Mouse (Mus musculus): ENCODE data around the gene Fam227a. TPM values are rescaled to one million over a fixed set of nuclear protein-coding genes. Genes with fewer than 3 reads are reported as not detected.

Fam227a gene
- polyA plus RNA-seq, 1 experiment from 2014 or later = 2.5 TPM

DNA sequence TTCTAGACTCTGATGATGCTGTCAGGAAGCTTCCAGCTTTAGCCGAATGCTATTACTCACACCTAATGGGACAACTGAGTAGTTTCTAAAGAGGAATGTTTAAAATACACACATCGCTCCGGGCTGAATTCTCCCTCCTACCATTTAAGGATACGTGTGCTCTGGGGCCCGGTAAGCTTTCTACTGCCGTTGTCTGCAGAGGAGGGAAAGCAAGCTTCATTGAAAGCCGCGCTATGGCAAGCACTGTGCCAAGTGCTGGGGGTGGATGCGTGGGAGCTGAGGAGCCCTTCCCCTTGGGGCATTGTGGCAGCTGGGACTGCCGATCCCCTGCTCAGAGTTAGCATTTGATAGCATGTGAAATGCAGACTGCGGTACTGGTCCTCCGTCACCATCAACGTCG, 2.3 kb downstream of the Fam227a start:
- H3K9ac ChIP-seq (replicated peaks) = no peak overlapping the region
- H3K4me2 ChIP-seq = no peak overlapping the region
- no peak overlapping the region for H3K27ac ChIP-seq
- no peak overlapping the region for H3K4me3 ChIP-seq (replicated peaks)
- WGBS = 95% methylated on average over 14 of the region's 14 CpGs
- H3K9me3 ChIP-seq = 0 out of 2 replicates have a peak, but pooled peaks cover 2% of the 10 kb centered on the region
- H3K4me1 ChIP-seq (replicated peaks) = peaks cover 6% of the 10 kb centered on the region
- H3K36me3 ChIP-seq = peaks cover 3% of the 10 kb centered on the region; the same call in 1 of the 2 replicates
- no peaks in the 10 kb centered on the region for H3K27me3 ChIP-seq
- ATAC-seq (ENCODE audit: insufficient number of reproducible peaks, insufficient read depth, low FRiP score, low TSS enrichment, low read depth) = no peak

DNA sequence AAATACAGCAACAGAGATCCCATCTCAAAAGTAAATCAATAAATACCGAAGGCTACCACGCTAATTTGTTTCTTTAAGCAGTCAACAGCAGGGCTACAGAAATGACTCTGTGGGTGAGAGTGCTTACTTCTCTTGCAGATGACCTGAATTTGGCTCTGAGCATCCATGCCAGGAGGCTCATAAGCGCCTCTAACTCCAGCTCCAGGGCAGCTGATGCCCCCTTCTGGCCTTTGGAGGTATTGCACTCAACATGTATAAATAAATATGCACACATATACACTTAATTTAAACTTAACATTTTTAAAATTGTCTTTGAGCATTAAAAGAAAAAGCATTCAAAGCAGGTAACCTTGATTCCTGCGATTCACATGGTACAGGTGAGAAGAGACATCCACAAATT, 7.3 kb downstream of the Fam227a start:
- H3K4me3 ChIP-seq (replicated peaks) = no peak overlapping the region
- H3K27me3 ChIP-seq = no peaks in the 10 kb centered on the region
- H3K4me1 ChIP-seq (replicated peaks) = no peaks in the 10 kb centered on the region
- no peak overlapping the region for H3K4me2 ChIP-seq
- H3K27ac ChIP-seq = no peak overlapping the region
- WGBS = 79% methylated on average over 4 of the region's 4 CpGs
- ATAC-seq (ENCODE audit: insufficient number of reproducible peaks, insufficient read depth, low FRiP score, low TSS enrichment, low read depth) = no peak
- H3K36me3 ChIP-seq = peaks cover 16% of the 10 kb centered on the region
- H3K9ac ChIP-seq (replicated peaks) = no peak overlapping the region
- no peaks in the 10 kb centered on the region for H3K9me3 ChIP-seq

DNA sequence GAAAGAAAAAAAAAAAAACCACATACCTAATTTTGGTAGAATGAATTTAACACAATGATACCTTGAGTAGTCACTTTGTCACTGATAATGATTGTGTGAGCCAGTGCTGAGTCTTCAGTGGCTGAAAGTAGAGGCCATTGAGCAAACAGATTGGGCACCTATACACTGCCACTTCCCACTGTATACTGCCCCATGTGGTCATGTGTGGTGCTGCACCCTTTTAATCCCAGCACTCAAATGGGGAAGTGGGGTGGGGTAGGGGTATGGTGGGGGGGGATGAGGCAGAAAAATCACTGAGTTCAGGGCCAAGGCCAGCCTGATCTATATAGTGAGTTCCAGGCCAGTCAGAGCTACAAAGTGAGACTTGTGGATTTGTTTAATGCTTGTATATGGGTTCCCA, 8.2 kb downstream of the Fam227a start:
- Histone ChIP-seq H3K4me1 (replicated peaks) (no peaks in the 10 kb centered on the region), H3K9ac (replicated peaks) (no peak overlapping the region), H3K27me3 (no peaks in the 10 kb centered on the region), H3K9me3 (no peaks in the 10 kb centered on the region), H3K36me3 (peaks cover 16% of the 10 kb centered on the region), H3K4me2 (no peak overlapping the region), H3K4me3 (replicated peaks) (no peak overlapping the region), H3K27ac (no peak overlapping the region)
- no peak for ATAC-seq (ENCODE audit: insufficient number of reproducible peaks, insufficient read depth, low FRiP score, low TSS enrichment, low read depth)

GRCm38 (mm10) chr15:79648130-79648529, 10.6 kb downstream of the Fam227a start:
- Histone ChIP-seq H3K4me3 (replicated peaks) (no peak overlapping the region), H3K4me1 (replicated peaks) (no peaks in the 10 kb centered on the region), H3K4me2 (no peak overlapping the region), H3K27me3 (no peaks in the 10 kb centered on the region), H3K27ac (no peak overlapping the region), H3K36me3 (peaks cover 21% of the 10 kb centered on the region), H3K9ac (replicated peaks) (0 out of 2 replicates have a peak overlapping the region, but pooled peaks have one; percentile 12), H3K9me3 (no peaks in the 10 kb centered on the region)
- no peak for ATAC-seq (ENCODE audit: insufficient number of reproducible peaks, insufficient read depth, low FRiP score, low TSS enrichment, low read depth)
- 87% methylated on average over 12 of the region's 12 CpGs for WGBS

DNA sequence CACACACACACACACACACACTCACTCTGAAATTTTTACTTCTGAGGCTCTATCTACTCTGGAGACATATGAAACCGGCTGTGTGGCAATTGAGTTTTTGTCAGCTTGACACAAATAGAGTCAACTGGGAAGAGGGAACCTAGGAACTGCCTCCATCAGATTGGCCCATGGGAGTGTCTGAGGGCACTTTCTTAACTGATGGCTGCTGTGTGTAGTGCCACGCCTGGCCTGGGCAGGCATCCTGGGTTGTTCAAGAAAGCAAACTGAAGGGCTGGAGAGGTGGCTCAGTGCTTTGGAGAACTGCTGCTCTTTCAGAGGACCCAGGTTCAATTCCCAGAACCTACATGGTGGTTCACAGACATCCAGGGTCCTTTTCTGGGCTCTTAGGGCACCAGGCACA, 13.3 kb downstream of the Fam227a start:
- ATAC-seq (ENCODE audit: insufficient number of reproducible peaks, insufficient read depth, low FRiP score, low TSS enrichment, low read depth) = no peak
- no peak overlapping the region for H3K9ac ChIP-seq (replicated peaks)
- no peak overlapping the region for H3K4me2 ChIP-seq
- no peaks in the 10 kb centered on the region for H3K27me3 ChIP-seq
- 81% methylated on average over 2 of the region's 2 CpGs for WGBS
- no peaks in the 10 kb centered on the region for H3K4me1 ChIP-seq (replicated peaks)
- H3K4me3 ChIP-seq (replicated peaks) = no peak overlapping the region
- no peak overlapping the region for H3K27ac ChIP-seq
- no peaks in the 10 kb centered on the region for H3K9me3 ChIP-seq
- H3K36me3 ChIP-seq = peaks cover 23% of the 10 kb centered on the region

- H3K27me3 ChIP-seq = no peaks in the 10 kb centered on the region
- H3K4me3 ChIP-seq (replicated peaks) = no peak overlapping the region
- H3K9me3 ChIP-seq = no peaks in the 10 kb centered on the region
- H3K4me1 ChIP-seq (replicated peaks) = no peaks in the 10 kb centered on the region
- H3K9ac ChIP-seq (replicated peaks) = no peak overlapping the region
- 71% methylated on average over 12 of the region's 12 CpGs for WGBS
- no peak for ATAC-seq (ENCODE audit: insufficient number of reproducible peaks, insufficient read depth, low FRiP score, low TSS enrichment, low read depth)
- peaks cover 32% of the 10 kb centered on the region for H3K36me3 ChIP-seq
- no peak overlapping the region for H3K4me2 ChIP-seq
- no peak overlapping the region for H3K27ac ChIP-seq
These were observed 17.5 kb downstream of the Fam227a start for GRCm38 (mm10) chr15:79641135-79641817.

DNA sequence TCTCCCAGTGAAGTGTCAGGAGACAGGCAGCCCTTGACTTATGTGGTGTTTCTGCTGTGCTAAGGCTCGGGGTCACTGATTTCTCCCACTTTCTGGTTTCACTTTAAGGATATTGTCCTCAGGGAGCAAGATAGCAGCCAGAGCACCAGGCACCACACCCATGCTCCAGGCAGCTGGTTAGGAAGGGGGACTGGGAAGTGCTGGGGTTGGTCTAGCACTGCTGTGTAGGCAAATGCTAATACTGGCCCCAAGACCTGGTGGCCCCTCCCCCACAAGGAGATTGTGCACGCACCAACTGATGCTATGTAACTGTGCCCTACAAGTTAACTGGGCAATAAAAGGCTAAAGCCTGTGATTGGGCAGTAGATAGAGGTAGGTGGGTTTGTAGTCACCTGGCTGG, 28.3 kb downstream of the Fam227a start:
- 48% methylated on average over 2 of the region's 2 CpGs for WGBS
- Histone ChIP-seq H3K4me1 (replicated peaks) (no peaks in the 10 kb centered on the region), H3K36me3 (peaks cover 70% of the 10 kb centered on the region), H3K27me3 (no peaks in the 10 kb centered on the region), H3K9me3 (no peaks in the 10 kb centered on the region), H3K9ac (replicated peaks) (no peak overlapping the region), H3K4me3 (replicated peaks) (no peak overlapping the region), H3K4me2 (no peak overlapping the region), H3K27ac (no peak overlapping the region)
- ATAC-seq (ENCODE audit: insufficient number of reproducible peaks, insufficient read depth, low FRiP score, low TSS enrichment, low read depth) = no peak

GRCm38 (mm10) chr15:79619770-79620414, 38.9 kb downstream of the Fam227a start:
- Histone ChIP-seq H3K27me3 (no peaks in the 10 kb centered on the region), H3K4me1 (replicated peaks) (0 out of 2 replicates have a peak, but pooled peaks cover 6% of the 10 kb centered on the region), H3K9ac (replicated peaks) (no peak overlapping the region), H3K4me3 (replicated peaks) (no peak overlapping the region), H3K9me3 (no peaks in the 10 kb centered on the region), H3K36me3 (peaks cover 62% of the 10 kb centered on the region), H3K4me2 (no peak overlapping the region), H3K27ac (no peak overlapping the region)
- 78% methylated on average over 11 of the region's 11 CpGs for WGBS
- no peak for ATAC-seq (ENCODE audit: insufficient number of reproducible peaks, insufficient read depth, low FRiP score, low TSS enrichment, low read depth)

DNA sequence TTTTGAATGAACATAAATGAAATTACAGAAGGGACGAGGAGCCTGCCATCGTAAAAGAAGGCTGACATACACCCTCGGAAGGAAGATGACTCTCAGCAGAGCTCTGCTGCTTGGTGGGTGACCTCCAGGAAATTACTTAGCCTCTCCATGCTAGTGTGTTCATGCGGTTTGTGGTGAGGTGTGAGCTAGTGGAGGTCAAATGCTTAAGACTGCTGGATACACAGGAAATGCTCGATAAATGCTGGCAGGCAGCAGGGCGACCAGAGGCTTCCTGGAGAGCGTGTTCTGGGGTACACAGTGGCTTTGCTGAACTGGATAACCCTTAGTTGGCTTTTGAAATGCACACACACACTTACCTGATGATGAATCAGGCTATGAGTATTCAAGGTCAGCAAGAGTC, 40.3 kb downstream of the Fam227a start:
- no peak for ATAC-seq (ENCODE audit: insufficient number of reproducible peaks, insufficient read depth, low FRiP score, low TSS enrichment, low read depth)

DNA sequence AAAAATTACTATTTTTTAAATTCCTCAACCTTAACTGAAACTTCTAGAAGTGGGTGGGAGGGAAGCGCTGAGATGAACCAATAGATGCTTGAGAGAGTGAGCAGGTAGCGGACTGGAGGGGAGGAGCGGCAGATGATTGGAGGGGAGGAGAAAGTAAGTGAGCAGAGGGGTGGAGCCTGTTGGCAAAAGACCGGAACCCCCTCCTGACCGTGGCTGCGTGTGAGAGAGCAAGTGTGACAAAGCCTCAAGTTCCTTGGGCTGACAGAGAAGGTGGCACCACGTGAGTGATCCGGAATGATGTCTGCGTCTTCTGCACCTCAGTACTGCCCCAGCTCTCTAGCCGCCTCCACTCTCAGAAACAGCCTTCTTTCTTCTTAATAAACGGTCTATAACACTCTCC, 41.6 kb downstream of the Fam227a start:
- Histone ChIP-seq H3K27me3 (no peaks in the 10 kb centered on the region), H3K27ac (no peak overlapping the region), H3K9me3 (no peaks in the 10 kb centered on the region), H3K4me1 (replicated peaks) (0 out of 2 replicates have a peak, but pooled peaks cover 6% of the 10 kb centered on the region), H3K9ac (replicated peaks) (no peak overlapping the region), H3K4me2 (no peak overlapping the region), H3K4me3 (replicated peaks) (no peak overlapping the region), H3K36me3 (peaks cover 57% of the 10 kb centered on the region)
- 85% methylated on average over 11 of the region's 11 CpGs for WGBS
- no peak for ATAC-seq (ENCODE audit: insufficient number of reproducible peaks, insufficient read depth, low FRiP score, low TSS enrichment, low read depth)

More for the DNA sequence above, 40.3 kb downstream of the Fam227a start:
- WGBS = 87% methylated on average over 7 of the region's 7 CpGs
- Histone ChIP-seq H3K36me3 (peaks cover 57% of the 10 kb centered on the region), H3K4me1 (replicated peaks) (0 out of 2 replicates have a peak, but pooled peaks cover 6% of the 10 kb centered on the region), H3K4me2 (no peak overlapping the region), H3K9ac (replicated peaks) (no peak overlapping the region), H3K9me3 (no peaks in the 10 kb centered on the region), H3K4me3 (replicated peaks) (no peak overlapping the region), H3K27me3 (no peaks in the 10 kb centered on the region), H3K27ac (no peak overlapping the region)

DNA sequence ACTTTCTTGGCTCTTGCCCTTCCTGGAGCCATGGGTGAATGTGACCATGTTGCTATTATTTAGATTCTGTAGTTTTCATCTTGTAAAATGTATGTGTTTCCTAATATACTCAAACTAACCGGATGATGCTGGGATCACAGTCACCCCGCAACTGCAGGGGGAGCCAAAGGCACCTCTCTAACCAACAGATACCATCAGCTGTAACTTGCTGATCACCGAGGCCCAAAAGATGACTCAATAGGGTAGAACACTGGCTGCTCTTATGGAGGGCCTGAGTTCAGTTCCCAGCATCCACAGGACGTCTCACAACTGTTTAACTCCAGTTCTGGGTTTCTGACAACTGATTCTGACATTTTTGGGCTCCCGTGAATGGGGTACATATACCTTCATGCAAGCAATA, 42.0 kb downstream of the Fam227a start:
- H3K27ac ChIP-seq = no peak overlapping the region
- H3K4me3 ChIP-seq (replicated peaks) = no peak overlapping the region
- no peak for ATAC-seq (ENCODE audit: insufficient number of reproducible peaks, insufficient read depth, low FRiP score, low TSS enrichment, low read depth)
- no peak overlapping the region for H3K9ac ChIP-seq (replicated peaks)
- 78% methylated on average over 5 of the region's 5 CpGs for WGBS
- H3K36me3 ChIP-seq = peaks cover 56% of the 10 kb centered on the region
- 0 out of 2 replicates have a peak, but pooled peaks cover 6% of the 10 kb centered on the region for H3K4me1 ChIP-seq (replicated peaks)
- H3K27me3 ChIP-seq = no peaks in the 10 kb centered on the region
- H3K9me3 ChIP-seq = no peaks in the 10 kb centered on the region
- H3K4me2 ChIP-seq = no peak overlapping the region
